Mouse (Mus musculus) lung, embryonic 14.5 days (tissue): Measurements from ENCODE around the gene Mmp21. TPM values are rescaled to one million over a fixed set of nuclear protein-coding genes. Genes with fewer than 3 reads are reported as not detected.

Experiments
- ATAC-seq: fragments of 200-750 bp; cut with Nextera tagmentation; 2 replicates; pipeline ENCODE4 v1.8.0; 2017; ENCODE audit warnings: mild to moderate bottlenecking, moderate TSS enrichment, moderate library complexity; ENCODE audit not compliant: insufficient read depth
- DNase-seq: peaks from one replicate; pipeline ENCODE4 v3.0.0-alpha.2; 2015
- H3K27ac ChIP-seq: fragments of 300-500 bp; sonication (generic); 2 replicates; pipeline ENCODE4 v1.5.1; 2014; ENCODE audit warnings: low read depth, mild to moderate bottlenecking, moderate library complexity
- H3K27me3 ChIP-seq: fragments of 300-500 bp; sonication (generic); 2 replicates; pipeline ENCODE4 v1.6.1; 2014; ENCODE audit warnings: low read length, control low read depth; ENCODE audit not compliant: insufficient read depth
- H3K36me3 ChIP-seq: fragments of 300-500 bp; sonication (generic); 2 replicates; pipeline ENCODE4 v1.6.1; 2014; ENCODE audit warnings: control low read depth; ENCODE audit not compliant: insufficient read depth
- H3K4me1 ChIP-seq: fragments of 300-500 bp; sonication (generic); 2 replicates; pipeline ENCODE4 v1.6.1; 2014; ENCODE audit warnings: antibody characterized with exemption, control low read depth; ENCODE audit not compliant: insufficient read depth
- H3K4me2 ChIP-seq: fragments of 300-500 bp; sonication (generic); 2 replicates; pipeline ENCODE4 v1.6.1; 2014; ENCODE audit warnings: mild to moderate bottlenecking
- H3K4me3 ChIP-seq: fragments of 300-500 bp; sonication (generic); 2 replicates; pipeline ENCODE4 v1.5.1; 2014; ENCODE audit warnings: low read depth, low read length
- H3K9ac ChIP-seq: fragments of 300-500 bp; sonication (generic); 2 replicates; pipeline ENCODE4 v1.6.1; 2014
- H3K9me3 ChIP-seq: fragments of 300-500 bp; sonication (generic); 2 replicates; pipeline ENCODE4 v1.6.1; 2016; ENCODE audit warnings: low read depth, low read length, control low read depth
- CTCF ChIP-seq: IDR thresholded peaks from 2 replicates; pipeline ENCODE4 v1.5.1; 2016; ENCODE audit warnings: antibody characterized with exemption, low read depth
- WGBS: fragments of 180-500 bp; shearing (Covaris S2); extraction: QIAGEN DNeasy Blood & Tissue Kit; methylation state at CpG from one replicate; pipeline ENCODE4 v1.1.7; 2014; 5-methylcytosine and 5-hydroxymethylcytosine counted together
- polyA plus RNA-seq: library from polyadenylated mRNA; unstranded; fragments of >200 nt; fragmentation: Nextera tagmentation; extraction: Ambion mirVana; gene quantifications from 2 replicates; pipeline ENCODE4 v1.2.1, GENCODE M21; 2014

Mmp21 gene
- polyA plus RNA-seq, 1 experiment from 2014 or later, result 0.11 TPM

GRCm38 (mm10) chr7:133669946-133670345 lies 9.9 kb downstream of the Mmp21 start:
- no peak overlapping the region for H3K4me2 ChIP-seq
- H3K4me1 ChIP-seq, result no peaks in the 10 kb centered on the region
- H3K9ac ChIP-seq, result no peak overlapping the region
- no peaks in the 10 kb centered on the region for H3K9me3 ChIP-seq
- H3K4me3 ChIP-seq, result no peak overlapping the region
- DNase-seq (no peak), ATAC-seq (no peak)
- no peak for TF ChIP-seq CTCF
- H3K27me3 ChIP-seq, result no peaks in the 10 kb centered on the region
- H3K27ac ChIP-seq, result no peak overlapping the region
- 92% methylated on average over 9 of the region's 9 CpGs for WGBS
- H3K36me3 ChIP-seq, result peaks cover 89% of the 10 kb centered on the region

- H3K27ac ChIP-seq, result no peak overlapping the region
- no peaks in the 10 kb centered on the region for H3K9me3 ChIP-seq
- WGBS, result 61% methylated on average over 1 of the region's 1 CpGs
- DNase-seq (peak; percentile 18), ATAC-seq (no peak)
- no peak overlapping the region for H3K4me2 ChIP-seq
- no peak overlapping the region for H3K9ac ChIP-seq
- H3K27me3 ChIP-seq, result no peaks in the 10 kb centered on the region
- no peaks in the 10 kb centered on the region for H3K4me1 ChIP-seq
- H3K36me3 ChIP-seq, result peaks cover 93% of the 10 kb centered on the region
- no peak overlapping the region for H3K4me3 ChIP-seq
- peak; percentile 60 for TF ChIP-seq CTCF
These were observed 10.8 kb downstream of the Mmp21 start for GRCm38 (mm10) chr7:133669071-133669470.

- DNase-seq (no peak), ATAC-seq (no peak)
- no peaks in the 10 kb centered on the region for H3K9me3 ChIP-seq
- H3K36me3 ChIP-seq, result peaks cover 97% of the 10 kb centered on the region
- H3K27me3 ChIP-seq, result no peaks in the 10 kb centered on the region
- no peak for TF ChIP-seq CTCF
- no peak overlapping the region for H3K9ac ChIP-seq
- H3K27ac ChIP-seq, result no peak overlapping the region
- H3K4me1 ChIP-seq, result no peaks in the 10 kb centered on the region
- H3K4me3 ChIP-seq, result no peak overlapping the region
- H3K4me2 ChIP-seq, result no peak overlapping the region
- 87% methylated on average over 1 of the region's 1 CpGs for WGBS
These were observed 17.4 kb downstream of the Mmp21 start for GRCm38 (mm10) chr7:133662467-133662866.

- no peak for TF ChIP-seq CTCF
These were observed 34.1 kb downstream of the Mmp21 start for GRCm38 (mm10) chr7:133645716-133646115.

GRCm38 (mm10) chr7:133638821-133639220 lies 41.0 kb downstream of the Mmp21 start:
- no peak for DNase-seq
- no peak for ATAC-seq
- 86% methylated on average over 13 of the region's 13 CpGs for WGBS
- TF ChIP-seq CTCF, result no peak
- Histone ChIP-seq H3K27me3 (no peaks in the 10 kb centered on the region), H3K4me3 (peak overlapping the region; percentile 83), H3K27ac (no peak overlapping the region), H3K36me3 (peaks cover 44% of the 10 kb centered on the region), H3K9ac (peak overlapping the region; percentile 88), H3K9me3 (no peaks in the 10 kb centered on the region), H3K4me2 (peak overlapping the region; percentile 62), H3K4me1 (no peaks in the 10 kb centered on the region)

More at GRCm38 (mm10) chr7:133645716-133646115, 34.1 kb downstream of the Mmp21 start:
- H3K27me3 ChIP-seq, result no peaks in the 10 kb centered on the region
- no peak overlapping the region for H3K27ac ChIP-seq
- no peak overlapping the region for H3K4me2 ChIP-seq
- H3K4me3 ChIP-seq, result no peak overlapping the region
- no peaks in the 10 kb centered on the region for H3K9me3 ChIP-seq
- H3K9ac ChIP-seq, result no peak overlapping the region
- no peaks in the 10 kb centered on the region for H3K4me1 ChIP-seq
- DNase-seq, result no peak
- ATAC-seq, result no peak
- peaks cover 94% of the 10 kb centered on the region for H3K36me3 ChIP-seq
- 91% methylated on average over 6 of the region's 6 CpGs for WGBS

GRCm38 (mm10) chr7:133638306-133638705 lies 41.6 kb downstream of the Mmp21 start:
- Histone ChIP-seq H3K9ac (peak overlapping the region; percentile 88), H3K27ac (no peak overlapping the region), H3K4me1 (no peaks in the 10 kb centered on the region), H3K27me3 (no peaks in the 10 kb centered on the region), H3K9me3 (no peaks in the 10 kb centered on the region), H3K4me3 (peak overlapping the region; percentile 83), H3K4me2 (peak overlapping the region; percentile 62), H3K36me3 (peaks cover 39% of the 10 kb centered on the region)
- TF ChIP-seq CTCF, result no peak
- DNase-seq (peak; percentile 14), ATAC-seq (no peak)
- WGBS, result 8% methylated on average over 13 of the region's 13 CpGs

GRCm38 (mm10) chr7:133637361-133638305 lies 42.2 kb downstream of the Mmp21 start, which contains the start of gene Edrf1:
Gene Edrf1 (plus strand): TSS chr7:133637543.
- WGBS, result under 1% methylated on average over 75 of the region's 81 CpGs
- Histone ChIP-seq H3K27me3 (no peaks in the 10 kb centered on the region), H3K27ac (peak within 1 kb of the TSS; percentile 91), H3K9me3 (no peaks in the 10 kb centered on the region), H3K36me3 (peaks cover 32% of the 10 kb centered on the region), H3K9ac (peak within 1 kb of the TSS; percentile 88), H3K4me2 (peak within 1 kb of the TSS; percentile 81), H3K4me3 (peak within 1 kb of the TSS; percentile 83), H3K4me1 (no peaks in the 10 kb centered on the region)
- ATAC-seq (peak; percentile 98), DNase-seq (peak; percentile 100)
- TF ChIP-seq CTCF, result no peak
